Mouse (Mus musculus): ENCODE results near the gene Tead3.

GRCm38 (mm10) chr17:28283199-28283598 is 67.4 kb downstream of the Tead3 start:
- no peak for TF ChIP-seq EP300 (optimal IDR thresholded peaks at IDR 0.05)
- TF ChIP-seq CTCF (IDR thresholded peaks at IDR 0.05; ENCODE audit: low read depth): no peak

All from stomach, postnatal 0 days (tissue).